Mouse (Mus musculus) forebrain, embryonic 11.5 days (tissue): ENCODE measurements at regions not wholly inside any gene's neighbourhood (a gene's known extent, or its start where the extent isn't known, plus 50 kb on each side); places are given as distances from the start of the nearest gene placed in this dataset.

Experiments
- ATAC-seq: fragments of 200-750 bp; cut with Nextera tagmentation; replicated peaks from 2 replicates; pipeline ENCODE4 v1.8.0; 2017; ENCODE audit warnings: moderate TSS enrichment; ENCODE audit not compliant: low FRiP score
- DNase-seq: peaks from one replicate; pipeline ENCODE4 v3.0.0-alpha.2; 2017; ENCODE audit warnings: low spot score
- H3K27ac ChIP-seq: fragments of 300-500 bp; sonication (generic); 2 replicates; pipeline ENCODE4 v1.5.1; 2014; ENCODE audit warnings: low read depth, low read length
- H3K27me3 ChIP-seq: fragments of 300-500 bp; sonication (generic); 2 replicates; pipeline ENCODE4 v1.6.1; 2014; ENCODE audit warnings: mild to moderate bottlenecking, low read length, mixed read lengths; ENCODE audit not compliant: control insufficient read depth, insufficient read depth
- H3K36me3 ChIP-seq: fragments of 300-500 bp; sonication (generic); 2 replicates; pipeline ENCODE4 v1.6.1; 2014; ENCODE audit warnings: mild to moderate bottlenecking, low read length, moderate library complexity, mixed read lengths; ENCODE audit not compliant: control insufficient read depth, insufficient read depth
- H3K4me1 ChIP-seq: fragments of 300-500 bp; sonication (generic); replicated peaks from 2 replicates; pipeline ENCODE4 v1.6.1; 2014; ENCODE audit warnings: low read length, mixed read lengths; ENCODE audit not compliant: control insufficient read depth, insufficient read depth
- H3K4me2 ChIP-seq: fragments of 300-500 bp; sonication (generic); 2 replicates; pipeline ENCODE4 v1.6.1; 2014; ENCODE audit warnings: low read depth, mild to moderate bottlenecking, low read length, moderate library complexity, mixed read lengths; ENCODE audit not compliant: severe bottlenecking
- H3K4me3 ChIP-seq: fragments of 300-500 bp; sonication (generic); 2 replicates; pipeline ENCODE4 v1.5.1; 2014; ENCODE audit warnings: low read depth, low read length
- H3K9ac ChIP-seq: fragments of 300-500 bp; sonication (generic); 2 replicates; pipeline ENCODE4 v1.6.1; 2014; ENCODE audit warnings: low read length
- H3K9me3 ChIP-seq: fragments of 300-500 bp; sonication (generic); 2 replicates; pipeline ENCODE4 v1.6.1; 2016; ENCODE audit warnings: low read length, mixed read lengths; ENCODE audit not compliant: control insufficient read depth
- WGBS: fragments of 180-500 bp; shearing (Covaris S2); extraction: QIAGEN DNeasy Blood & Tissue Kit; methylation state at CpG from one replicate; pipeline ENCODE4 v1.1.7; 2014; 5-methylcytosine and 5-hydroxymethylcytosine counted together

DNA sequence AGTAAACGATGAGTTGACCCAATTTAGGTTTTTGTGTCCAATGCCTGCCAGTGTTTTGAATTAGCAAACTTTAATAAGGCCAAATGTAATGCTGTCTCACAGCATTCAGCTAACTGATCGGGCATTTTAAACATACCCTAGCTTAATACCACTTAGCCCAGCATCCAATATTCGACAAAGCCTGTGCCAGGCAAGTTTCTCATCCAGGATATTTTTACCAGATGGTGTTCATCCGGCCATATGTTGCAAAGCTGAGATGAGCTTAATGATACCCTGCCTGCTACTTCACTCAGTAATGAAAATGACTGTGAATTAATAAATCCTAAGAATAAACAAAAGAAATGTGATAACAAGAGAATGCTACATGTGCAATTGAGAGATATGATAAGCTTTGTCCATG, 116.8 kb downstream of the Tpm3-rs7 start:
- Histone ChIP-seq H3K36me3 (no peaks in the 10 kb centered on the region), H3K9me3 (no peaks in the 10 kb centered on the region), H3K4me1 (no peaks in the 10 kb centered on the region), H3K9ac (no peak overlapping the region), H3K27ac (no peak overlapping the region), H3K4me2 (no peak overlapping the region), H3K27me3 (no peaks in the 10 kb centered on the region), H3K4me3 (no peak overlapping the region)
- 89% methylated on average over 4 of the region's 4 CpGs for WGBS
- ATAC-seq (no peak), DNase-seq (no peak)

DNA sequence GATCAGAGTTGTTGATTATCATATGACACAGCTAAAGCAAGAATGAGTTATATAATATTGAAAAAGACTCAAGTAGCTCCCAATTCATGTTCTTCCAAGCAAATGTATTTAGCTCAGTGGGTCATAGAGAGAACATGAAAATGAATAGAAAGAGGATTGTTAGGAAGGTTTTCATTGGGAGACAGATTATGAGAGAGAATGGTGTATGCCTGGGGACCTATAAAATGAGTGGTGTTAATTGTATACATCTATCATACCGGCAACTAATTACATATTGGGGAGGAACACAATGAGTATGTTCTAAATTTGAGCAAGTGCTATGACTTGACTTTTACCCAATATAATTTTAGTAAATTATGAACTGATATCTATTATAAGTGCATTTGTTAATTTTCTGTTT, 127.9 kb downstream of the Tpm3-rs7 start:
- no peak overlapping the region for H3K4me3 ChIP-seq
- H3K27me3 ChIP-seq: no peaks in the 10 kb centered on the region
- no peaks in the 10 kb centered on the region for H3K36me3 ChIP-seq
- no peak overlapping the region for H3K9ac ChIP-seq
- H3K4me2 ChIP-seq: no peak overlapping the region
- 88% methylated on average over 1 of the region's 1 CpGs for WGBS
- no peaks in the 10 kb centered on the region for H3K4me1 ChIP-seq
- no peak for DNase-seq
- H3K9me3 ChIP-seq: no peaks in the 10 kb centered on the region
- no peak overlapping the region for H3K27ac ChIP-seq
- ATAC-seq: no peak

DNA sequence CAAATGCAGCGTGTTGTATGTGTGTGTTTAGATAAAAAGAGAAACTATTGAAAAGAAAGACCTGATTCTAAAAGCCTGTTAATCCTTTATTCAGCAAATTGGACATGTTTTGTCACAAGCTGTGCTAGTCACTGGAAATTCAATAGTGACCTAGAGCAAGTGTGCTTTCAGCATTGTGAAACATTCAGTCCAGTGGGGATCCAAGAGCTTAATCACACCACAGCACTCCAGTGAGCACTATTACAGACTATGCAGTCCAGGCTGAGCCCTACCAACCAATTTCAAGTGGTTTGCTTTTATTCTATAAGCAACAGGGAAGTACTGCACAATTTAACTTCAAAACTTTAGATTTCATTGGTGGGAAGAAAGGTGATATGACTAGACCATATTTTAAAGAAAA, 140.5 kb downstream of the Tpm3-rs7 start:
- ATAC-seq: peak; percentile 74; the same call in 1 of the 2 replicates

DNA sequence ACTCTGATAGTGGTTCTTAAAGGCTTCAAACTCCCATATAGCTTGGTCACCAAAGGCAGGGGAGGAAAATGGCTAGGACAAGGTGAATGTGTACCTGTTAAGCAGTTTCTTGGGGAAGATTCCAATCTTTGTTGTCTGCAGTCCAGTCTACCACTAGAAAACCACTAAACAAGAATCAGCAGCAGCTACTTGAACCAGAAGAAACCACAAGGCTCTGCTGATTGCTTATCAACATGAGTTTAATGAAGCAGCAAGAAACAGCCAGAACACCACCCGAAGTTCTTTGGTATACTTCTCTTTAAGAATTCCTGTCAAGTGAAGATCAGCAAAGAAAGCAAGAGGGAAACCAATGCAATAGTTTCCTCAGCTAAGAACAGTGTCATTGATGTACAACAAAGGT, 143.1 kb downstream of the Tpm3-rs7 start:
- DNase-seq (no peak), ATAC-seq (no peak)
- H3K4me3 ChIP-seq: no peak overlapping the region
- no peak overlapping the region for H3K27ac ChIP-seq
- H3K4me2 ChIP-seq: no peak overlapping the region
- no peaks in the 10 kb centered on the region for H3K4me1 ChIP-seq
- H3K36me3 ChIP-seq: no peaks in the 10 kb centered on the region
- WGBS: 92% methylated on average over 1 of the region's 1 CpGs
- no peak overlapping the region for H3K9ac ChIP-seq
- H3K9me3 ChIP-seq: no peaks in the 10 kb centered on the region
- H3K27me3 ChIP-seq: no peaks in the 10 kb centered on the region

More for the DNA sequence above, 140.5 kb downstream of the Tpm3-rs7 start:
- Histone ChIP-seq H3K9me3 (no peaks in the 10 kb centered on the region), H3K36me3 (no peaks in the 10 kb centered on the region), H3K4me2 (no peak overlapping the region), H3K27ac (no peak overlapping the region), H3K9ac (no peak overlapping the region), H3K27me3 (no peaks in the 10 kb centered on the region), H3K4me1 (no peaks in the 10 kb centered on the region), H3K4me3 (no peak overlapping the region)
- WGBS: 30% methylated on average over 1 of the region's 1 CpGs
- no peak for DNase-seq

DNA sequence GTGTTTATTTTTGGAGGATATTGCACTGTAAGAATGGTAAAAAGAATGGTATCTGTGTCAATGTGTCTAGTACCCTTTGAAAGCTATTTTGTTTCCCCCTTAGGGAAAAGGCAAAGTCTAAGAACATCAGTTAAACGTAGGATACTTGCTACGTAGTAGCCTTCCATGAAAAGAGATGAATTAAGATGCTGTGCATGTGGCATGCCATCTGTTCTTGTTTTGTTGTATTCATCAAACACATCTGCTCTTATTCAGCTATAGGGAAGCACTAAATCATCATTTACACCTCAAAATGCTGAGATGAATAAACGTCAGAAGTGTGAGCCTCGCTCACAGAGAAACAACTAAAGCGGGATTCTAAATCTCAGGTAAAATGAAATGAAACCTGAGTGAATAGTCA, 154.7 kb downstream of the Tpm3-rs7 start:
- Histone ChIP-seq H3K9me3 (no peaks in the 10 kb centered on the region), H3K27ac (no peak overlapping the region), H3K36me3 (no peaks in the 10 kb centered on the region), H3K27me3 (no peaks in the 10 kb centered on the region), H3K9ac (no peak overlapping the region), H3K4me2 (no peak overlapping the region), H3K4me1 (no peaks in the 10 kb centered on the region), H3K4me3 (no peak overlapping the region)
- WGBS: 71% methylated on average over 5 of the region's 5 CpGs
- no peak for DNase-seq
- ATAC-seq: 0 out of 2 replicates have a peak, but pooled peaks have one; percentile 33

DNA sequence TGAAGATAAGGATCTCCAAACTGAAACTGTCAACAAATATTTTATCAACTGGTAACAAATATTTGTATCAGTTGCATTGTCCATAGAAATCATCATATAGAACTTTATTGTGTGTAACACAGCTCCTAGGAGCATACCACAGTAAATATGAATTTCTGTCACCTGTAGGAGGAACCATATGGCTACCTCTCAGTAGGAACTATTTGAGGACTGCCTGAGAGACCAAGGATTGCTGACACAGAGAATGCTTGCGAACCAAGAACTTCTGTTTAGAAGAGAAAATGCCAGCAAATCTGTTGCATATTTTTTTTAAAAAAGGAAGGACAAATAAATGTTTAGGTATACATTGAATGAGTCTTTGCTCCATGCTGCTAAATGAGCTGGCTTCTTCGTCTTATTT, 155.6 kb downstream of the Tpm3-rs7 start:
- no peak overlapping the region for H3K4me3 ChIP-seq
- no peaks in the 10 kb centered on the region for H3K4me1 ChIP-seq
- ATAC-seq: no peak
- no peaks in the 10 kb centered on the region for H3K36me3 ChIP-seq
- no peak for DNase-seq
- 87% methylated on average over 2 of the region's 2 CpGs for WGBS
- H3K4me2 ChIP-seq: no peak overlapping the region
- no peaks in the 10 kb centered on the region for H3K27me3 ChIP-seq
- H3K9me3 ChIP-seq: no peaks in the 10 kb centered on the region
- no peak overlapping the region for H3K27ac ChIP-seq
- no peak overlapping the region for H3K9ac ChIP-seq

DNA sequence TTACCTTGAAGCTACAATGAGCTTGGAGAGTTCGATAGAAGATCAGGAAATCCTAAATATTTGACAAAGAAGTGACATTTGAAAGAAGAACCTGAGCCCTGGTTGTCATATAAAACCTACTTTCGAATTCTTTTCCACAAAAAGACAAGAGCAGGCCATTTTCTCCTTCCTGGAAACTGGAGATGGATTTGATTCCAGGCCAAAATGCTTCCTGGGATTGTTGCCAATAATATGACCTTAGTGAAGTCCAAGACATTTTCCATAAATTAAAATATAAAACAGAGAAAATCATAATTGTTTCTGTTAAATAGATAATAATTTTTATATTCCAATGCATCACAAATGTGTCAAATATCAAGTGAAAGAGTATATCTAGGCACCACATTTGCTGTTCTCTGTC, 172.2 kb downstream of the Tpm3-rs7 start:
- ATAC-seq: no peak
- 84% methylated on average over 2 of the region's 2 CpGs for WGBS
- no peaks in the 10 kb centered on the region for H3K36me3 ChIP-seq
- H3K4me1 ChIP-seq: no peaks in the 10 kb centered on the region
- no peak overlapping the region for H3K4me3 ChIP-seq
- no peaks in the 10 kb centered on the region for H3K9me3 ChIP-seq
- no peak for DNase-seq
- H3K27me3 ChIP-seq: no peaks in the 10 kb centered on the region
- H3K4me2 ChIP-seq: no peak overlapping the region
- no peak overlapping the region for H3K9ac ChIP-seq
- no peak overlapping the region for H3K27ac ChIP-seq

DNA sequence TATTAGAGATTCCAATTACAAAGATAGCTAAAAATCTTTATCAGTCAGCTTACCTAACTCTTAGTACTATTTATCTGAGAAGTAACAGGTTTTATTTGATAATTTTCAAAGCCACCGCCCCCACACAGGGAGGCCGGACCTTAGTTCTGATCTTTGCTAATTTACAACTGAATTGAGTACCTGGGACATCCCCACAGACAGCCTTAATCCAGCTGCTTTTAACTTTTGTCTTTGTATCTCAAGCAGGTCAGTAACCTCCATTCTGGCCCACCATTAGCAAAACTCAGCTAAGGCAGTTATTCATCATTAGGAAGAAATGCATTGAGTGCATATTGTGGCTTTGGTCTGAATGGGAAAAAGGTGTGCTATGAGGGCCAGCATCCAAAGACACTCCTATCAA, 189.4 kb downstream of the Tpm3-rs7 start:
- Histone ChIP-seq H3K36me3 (no peaks in the 10 kb centered on the region), H3K4me1 (no peaks in the 10 kb centered on the region), H3K27me3 (no peaks in the 10 kb centered on the region), H3K27ac (no peak overlapping the region), H3K9me3 (no peaks in the 10 kb centered on the region; the same call in 1 of the 2 replicates), H3K4me2 (no peak overlapping the region), H3K4me3 (no peak overlapping the region), H3K9ac (no peak overlapping the region)
- DNase-seq (no peak), ATAC-seq (no peak)
- 79% methylated on average over 2 of the region's 2 CpGs for WGBS
